Mouse (Mus musculus) kidney, adult 18-20 months (tissue): ENCODE measurements around the gene Arhgef3.
"Not testable (repeated sequence)": the region's sequence is repeated elsewhere in the genome, so short reads cannot be mapped to it uniquely, and the experiment has no call there.

Experiments
- DNase-seq: peaks from one replicate; pipeline ENCODE4 v3.0.0; 2021

Arhgef3 gene

DNA sequence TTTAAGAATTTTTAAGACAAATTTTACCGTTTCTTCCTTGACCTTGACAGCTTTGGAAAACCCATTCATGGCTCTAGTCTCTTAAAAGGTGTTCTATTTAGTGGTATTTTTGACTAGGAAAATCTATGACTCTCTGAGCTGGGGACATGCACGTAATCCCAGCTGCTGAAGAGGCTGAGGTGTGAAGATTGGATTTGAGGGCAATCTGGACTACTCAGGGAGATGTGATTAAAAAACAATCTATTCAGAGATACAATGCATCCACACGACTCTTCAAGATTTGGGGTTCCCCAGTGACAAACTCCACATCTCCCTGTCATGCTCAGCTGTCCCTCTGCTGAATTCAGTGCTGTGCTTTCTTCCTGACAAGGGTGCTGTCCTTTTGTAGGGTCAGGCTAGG lies 84.4 kb downstream of the Arhgef3 start:
- no peak for DNase-seq

DNA sequence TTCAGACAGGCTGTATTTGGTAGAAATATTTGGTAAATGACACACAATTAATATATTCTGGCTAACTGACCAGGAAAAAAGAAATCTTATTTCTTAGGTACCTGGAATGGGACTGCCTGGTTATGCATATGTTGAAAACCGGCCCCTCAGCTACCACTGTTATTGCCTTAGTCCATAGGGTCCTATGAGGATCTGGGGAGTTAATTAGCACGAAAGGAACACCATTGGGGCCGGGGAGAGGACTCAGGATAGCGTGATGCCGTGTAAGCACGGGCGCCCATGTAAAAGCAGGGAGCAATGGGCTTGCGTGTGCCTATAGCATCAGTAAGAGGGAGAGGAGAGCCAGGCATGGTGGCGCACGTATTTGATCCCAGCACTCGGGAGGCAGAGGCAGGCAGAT lies 85.2 kb downstream of the Arhgef3 start:
- no peak for DNase-seq

DNA sequence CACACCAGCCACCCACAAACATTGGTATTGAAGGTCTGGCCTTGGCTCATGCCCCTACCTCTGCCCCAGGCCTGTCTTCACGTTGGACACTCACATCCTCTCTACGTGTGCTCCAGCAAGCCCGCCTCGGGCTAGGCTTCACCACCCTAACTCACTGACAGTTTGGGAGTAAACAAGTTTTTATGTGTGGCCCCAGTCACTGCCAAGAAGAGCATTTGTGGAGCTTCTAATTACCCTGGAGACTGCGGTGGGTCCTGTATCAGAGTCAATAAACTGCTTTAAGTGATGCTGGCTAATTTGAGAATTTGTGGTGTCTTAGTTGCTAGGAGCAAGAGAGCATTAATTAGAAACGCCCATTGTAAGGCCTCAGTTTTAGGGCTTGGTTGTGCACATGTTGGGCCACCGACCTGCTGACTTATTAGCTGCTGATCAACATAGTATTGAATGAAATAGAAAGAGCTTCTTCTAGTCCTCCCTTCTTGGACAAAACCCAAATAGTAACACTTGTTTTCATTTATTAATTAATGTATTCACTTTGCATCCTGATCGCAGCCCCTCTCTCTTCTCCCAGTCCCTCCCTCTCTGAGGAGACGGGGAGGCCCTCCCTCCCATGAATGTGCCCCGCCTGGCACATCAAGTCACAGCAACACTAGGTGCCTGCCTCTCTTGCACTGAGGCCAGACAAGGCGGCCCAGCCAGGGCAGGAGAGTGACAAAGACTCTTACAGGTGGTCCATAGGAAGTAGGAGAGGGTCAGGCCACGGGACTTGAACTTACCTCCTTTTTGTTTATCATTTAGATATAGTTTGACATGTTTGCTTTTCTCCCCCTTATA lies 86.3 kb downstream of the Arhgef3 start:
- DNase-seq: no peak

DNA sequence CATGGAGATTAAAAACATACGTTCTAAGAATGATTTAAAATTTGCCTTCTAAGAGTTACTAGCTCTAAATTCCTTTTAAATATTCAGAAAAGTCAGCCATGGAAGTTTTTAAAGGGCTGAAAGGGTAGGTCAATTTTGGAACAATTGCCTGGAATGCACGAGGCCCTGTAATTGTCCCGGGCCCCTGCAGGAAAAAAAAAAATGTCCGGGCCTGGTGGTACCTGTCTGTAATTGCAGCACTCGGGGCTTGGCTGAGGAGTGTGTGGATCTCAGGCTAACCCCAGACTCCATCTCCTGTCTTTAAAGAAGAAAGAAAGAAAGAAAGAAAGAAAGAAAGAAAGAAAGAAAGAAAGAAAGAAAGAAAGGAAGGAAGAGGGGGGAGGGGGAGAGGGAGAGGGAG lies 87.1 kb downstream of the Arhgef3 start:
- no peak for DNase-seq

DNA sequence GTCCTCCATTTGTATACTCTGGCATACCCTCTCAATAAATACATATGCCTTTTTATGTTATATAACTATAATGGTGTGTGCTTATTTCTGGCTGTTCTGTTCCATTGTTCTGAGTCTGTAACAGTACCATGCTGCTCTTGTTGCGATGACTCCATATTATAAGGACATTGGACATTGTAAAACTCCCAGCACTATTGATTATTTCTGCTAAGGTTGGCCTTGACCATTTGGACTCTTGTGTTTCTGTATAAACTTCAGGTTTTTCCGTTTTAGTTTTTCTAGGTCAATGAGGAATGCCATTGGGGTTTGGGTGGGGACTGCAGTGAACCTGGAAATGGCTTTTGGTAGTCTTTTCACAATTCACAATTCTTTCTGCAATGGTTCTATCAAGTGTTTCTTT lies 90.0 kb downstream of the Arhgef3 start:
- no peak for DNase-seq

DNA sequence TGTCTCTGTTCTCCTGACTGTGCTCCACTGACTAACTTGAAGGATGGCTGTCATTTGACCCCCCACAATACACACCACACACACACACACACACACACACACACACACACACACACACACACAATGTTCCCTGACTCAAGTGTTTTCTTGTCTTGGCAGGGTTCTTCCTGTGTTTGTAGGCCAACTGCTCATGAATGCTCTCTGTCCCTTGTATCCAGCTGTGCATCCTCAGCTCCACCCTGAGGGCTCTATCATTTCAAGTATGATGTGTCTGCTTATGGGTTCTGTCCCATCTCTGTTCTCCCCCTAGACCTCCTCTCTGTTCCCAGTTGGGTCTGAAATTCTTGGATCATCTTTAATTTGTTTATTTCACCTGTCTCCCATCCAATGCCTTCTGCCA lies 91.7 kb downstream of the Arhgef3 start:
- DNase-seq: no peak

DNA sequence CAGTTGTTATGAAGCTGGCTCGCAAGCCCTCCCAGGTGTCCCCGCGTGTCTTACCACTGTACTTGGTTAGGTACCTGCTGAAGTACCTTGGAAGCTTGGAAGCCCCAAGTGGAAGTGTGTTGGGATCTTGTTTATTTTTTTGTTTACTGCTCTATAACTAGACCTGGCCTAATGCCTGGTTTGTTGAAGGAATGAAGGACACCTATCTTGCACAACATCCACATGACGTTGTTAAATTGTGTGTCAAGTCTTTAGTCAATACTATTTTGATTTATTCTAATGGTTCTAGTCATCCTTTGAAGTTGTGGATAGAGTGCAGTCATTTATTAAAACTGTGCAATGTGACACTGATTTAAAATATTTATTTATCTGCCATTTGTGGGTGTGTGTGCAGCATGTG lies 94.8 kb downstream of the Arhgef3 start:
- DNase-seq: no peak

DNA sequence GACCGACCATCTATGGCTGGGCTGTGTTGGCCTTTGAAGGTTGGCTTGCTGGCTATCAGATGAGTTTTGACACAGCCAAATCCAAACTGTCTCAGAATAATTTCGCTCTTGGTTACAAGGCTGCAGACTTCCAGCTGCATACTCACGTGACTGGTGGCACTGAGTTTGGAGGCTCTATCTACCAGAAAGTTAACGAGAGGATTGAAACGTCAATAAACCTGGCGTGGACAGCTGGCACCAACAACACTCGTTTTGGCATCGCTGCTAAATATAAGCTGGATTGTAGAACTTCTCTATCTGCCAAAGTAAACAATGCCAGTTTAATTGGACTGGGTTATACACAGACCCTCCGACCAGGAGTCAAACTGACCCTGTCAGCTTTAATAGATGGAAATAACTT lies 96.1 kb downstream of the Arhgef3 start:
- not testable (repeated sequence) for DNase-seq

DNA sequence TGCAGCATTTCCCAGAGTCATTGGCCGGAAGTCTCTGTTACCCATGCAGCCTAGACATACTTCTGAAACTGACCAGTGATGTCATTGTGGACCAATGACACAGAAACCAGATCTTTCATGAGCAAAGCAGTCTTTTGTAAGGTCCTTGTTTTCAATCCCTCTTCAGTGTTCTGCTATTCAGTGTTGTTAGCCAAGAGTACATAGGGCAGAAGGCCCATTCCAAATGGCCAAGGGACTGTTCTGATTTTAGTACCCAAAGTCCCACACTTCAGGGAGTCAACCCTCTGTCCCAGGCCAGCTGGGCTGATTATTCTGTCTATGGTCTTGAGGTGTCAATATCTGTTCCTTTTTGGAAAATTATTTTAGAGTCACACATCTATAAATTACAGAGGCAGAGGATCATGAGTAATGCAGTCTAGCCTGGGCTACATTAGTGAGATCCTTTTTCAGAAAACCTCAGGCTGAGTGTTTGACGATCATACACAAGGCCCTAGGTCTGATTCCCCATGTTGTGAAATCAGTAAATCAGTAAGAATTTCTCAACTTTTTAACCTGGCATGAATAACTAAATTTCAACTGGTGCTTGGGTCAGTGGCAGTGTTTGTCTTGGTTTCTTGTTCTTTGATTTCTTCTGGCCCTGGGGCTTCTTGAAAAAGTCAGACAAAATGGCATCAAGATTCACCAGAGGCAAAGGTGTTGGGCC lies 97.2 kb downstream of the Arhgef3 start:
- no peak for DNase-seq

DNA sequence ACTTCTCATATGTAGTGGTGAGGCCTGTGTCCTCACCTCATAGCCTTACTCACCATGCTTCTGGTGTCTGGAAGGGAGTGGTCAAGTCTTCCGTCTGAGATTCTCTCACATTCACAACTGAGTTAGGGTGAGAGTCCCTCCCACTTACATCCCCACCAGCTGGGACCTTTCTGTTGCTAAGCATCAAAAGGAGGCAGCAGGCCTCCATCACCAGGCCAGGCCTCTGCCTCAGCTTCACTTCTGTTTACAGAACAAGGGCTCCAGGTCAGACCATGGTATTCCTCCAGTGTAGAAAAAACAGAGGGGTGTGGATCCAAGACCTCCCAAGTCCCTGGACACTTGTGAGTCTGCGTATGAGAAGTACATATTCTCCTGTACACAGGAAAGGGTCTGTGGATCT lies 99.5 kb downstream of the Arhgef3 start:
- DNase-seq: no peak

DNA sequence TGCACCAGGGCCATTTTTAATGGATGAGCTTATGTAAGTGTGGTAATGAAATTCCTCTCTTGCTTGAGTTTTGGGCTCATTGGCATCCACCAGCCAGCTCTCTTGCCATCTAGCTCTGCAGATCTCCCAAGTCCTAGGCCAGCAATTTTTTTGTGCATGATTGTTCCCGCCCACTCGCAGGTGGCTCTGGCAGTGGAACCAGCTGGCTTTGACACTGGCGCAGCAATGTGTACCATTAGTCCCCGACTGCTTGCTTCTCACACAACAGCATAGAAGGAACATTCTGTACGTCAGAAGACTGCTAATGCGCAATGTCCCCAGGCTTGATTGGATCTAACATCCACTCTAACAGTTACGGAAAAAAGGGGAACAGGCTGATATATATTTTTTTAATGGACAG lies 105.0 kb downstream of the Arhgef3 start:
- DNase-seq: no peak

DNA sequence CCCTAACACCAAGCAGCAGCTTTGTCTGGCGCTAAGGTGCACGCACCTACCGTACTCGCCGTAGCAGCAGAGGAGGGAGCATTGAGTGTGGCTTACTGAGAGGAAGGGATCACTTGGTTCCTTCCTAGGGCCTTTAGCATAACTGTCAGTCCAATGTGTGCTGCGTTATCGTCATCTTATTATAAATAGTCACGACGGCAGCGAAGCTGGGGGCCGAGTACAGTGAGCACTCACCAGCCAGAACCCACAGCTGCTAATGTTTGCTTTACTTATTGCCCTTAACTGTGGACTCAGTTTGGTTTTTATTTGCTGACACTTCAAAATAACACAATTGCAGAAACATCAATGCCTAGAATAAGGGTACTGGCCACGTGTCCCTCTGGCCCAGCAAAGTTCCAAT lies 105.6 kb downstream of the Arhgef3 start:
- DNase-seq: no peak

DNA sequence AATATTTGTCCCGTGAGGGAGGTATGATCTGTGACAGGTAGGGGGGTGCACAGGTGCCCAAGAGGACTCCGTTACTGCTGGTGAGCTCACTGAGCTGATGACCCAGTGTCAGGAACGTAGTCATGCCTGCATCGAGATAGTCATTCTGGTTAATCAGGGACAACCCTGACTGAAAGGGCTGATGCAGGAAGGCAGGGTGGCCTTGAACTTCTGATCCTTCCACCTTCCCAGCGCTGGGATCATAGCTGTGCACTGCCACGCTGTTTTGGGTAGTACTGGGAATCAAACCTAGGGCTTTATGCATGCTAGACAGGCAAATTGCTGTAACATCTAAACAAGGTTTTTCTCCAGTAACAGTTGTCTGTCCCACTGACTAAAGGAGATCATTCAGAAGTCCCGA lies 109.9 kb downstream of the Arhgef3 start:
- DNase-seq: no peak

DNA sequence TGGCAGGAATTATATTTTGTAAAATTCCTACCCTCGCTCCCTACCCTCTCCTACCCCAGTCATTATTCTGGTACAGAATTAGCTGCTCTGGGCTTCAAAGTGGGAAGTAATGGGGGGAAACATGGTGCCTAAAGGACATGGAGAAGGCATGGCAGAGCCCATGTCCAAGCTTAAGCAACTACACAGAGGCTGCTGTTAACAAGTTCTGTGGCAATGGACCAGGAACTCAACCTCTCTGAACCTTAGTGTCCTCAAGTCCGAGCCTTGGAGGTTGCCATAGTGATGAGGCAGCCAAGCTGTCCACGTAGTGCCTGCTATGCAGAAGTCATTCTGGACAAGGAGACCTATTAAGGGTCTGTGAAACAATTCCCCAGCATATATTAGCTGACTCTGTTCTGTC lies 111.6 kb downstream of the Arhgef3 start:
- DNase-seq: no peak

DNA sequence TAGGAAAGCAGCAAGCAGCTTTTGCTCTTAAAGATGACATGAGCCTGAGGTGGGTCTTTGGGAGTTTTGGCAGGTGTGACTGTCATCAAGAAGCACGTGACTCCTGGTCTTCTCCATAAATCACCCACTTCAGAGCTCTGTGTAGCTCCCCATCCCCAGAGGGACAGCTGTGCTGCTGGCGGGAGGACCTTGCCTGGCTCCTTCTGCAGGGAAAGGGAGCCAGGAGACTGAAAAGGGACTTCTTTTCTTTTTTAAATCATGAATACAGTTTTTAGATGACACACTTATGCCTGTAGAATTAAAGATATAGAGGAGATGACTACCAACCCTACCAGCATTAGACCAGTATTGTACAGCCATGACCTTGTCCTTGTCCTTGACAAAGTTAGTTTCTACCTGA lies 113.6 kb downstream of the Arhgef3 start:
- no peak for DNase-seq

DNA sequence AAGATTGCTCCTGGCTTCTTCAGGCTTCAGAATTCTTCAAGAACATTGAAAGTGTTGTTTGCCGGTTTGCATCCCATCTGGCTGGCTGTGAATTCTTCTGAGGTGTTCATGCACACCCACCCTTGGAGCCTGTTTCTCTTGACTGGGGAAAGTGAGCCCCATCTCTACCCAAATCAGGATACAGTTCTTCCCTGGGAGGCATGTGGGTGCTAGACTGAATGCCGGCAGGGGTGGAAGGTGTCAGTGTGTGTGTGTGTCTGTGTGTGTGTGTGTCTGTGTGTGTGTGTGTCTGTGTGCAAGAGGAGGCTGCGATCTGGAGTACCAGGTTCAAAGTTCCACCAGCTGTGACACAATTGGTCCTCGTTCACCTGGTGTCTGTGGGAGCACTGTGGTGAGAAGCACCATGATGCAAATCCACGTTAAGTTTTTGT lies 114.3 kb downstream of the Arhgef3 start:
- no peak for DNase-seq

DNA sequence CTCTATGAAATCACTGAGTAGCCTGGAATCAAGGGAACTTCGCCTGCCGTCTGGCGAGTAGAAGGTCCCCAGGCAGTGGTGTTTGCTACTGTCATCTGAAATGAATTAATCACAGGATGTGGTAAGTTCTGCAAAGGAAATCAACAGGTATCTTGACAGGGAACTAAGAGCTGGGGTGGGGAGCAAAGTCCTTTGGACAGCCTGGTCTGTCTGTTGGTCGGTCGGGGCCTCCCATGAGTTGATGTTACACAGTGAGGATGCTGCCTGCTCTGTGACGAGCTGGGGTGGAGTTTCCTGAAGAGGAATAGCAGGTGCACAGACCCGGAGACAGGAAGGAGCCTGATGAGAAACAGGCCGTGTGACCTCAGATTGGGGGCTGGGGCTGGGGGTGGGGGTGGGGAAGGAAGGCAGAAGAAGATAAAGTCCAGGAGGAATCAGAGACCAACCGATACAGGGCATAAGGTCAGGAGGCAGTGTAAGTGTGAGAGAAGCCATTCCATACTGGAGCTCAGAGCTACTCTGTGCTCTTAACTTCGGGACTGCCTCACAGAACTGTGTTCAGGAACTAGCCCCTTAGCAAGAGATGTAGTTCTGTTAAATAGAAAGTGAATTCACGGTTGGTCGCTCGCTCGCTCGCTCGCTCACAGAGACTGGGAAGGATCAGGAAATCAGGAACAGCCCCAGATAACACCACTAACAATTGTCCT lies 114.9 kb downstream of the Arhgef3 start:
- DNase-seq: no peak

DNA sequence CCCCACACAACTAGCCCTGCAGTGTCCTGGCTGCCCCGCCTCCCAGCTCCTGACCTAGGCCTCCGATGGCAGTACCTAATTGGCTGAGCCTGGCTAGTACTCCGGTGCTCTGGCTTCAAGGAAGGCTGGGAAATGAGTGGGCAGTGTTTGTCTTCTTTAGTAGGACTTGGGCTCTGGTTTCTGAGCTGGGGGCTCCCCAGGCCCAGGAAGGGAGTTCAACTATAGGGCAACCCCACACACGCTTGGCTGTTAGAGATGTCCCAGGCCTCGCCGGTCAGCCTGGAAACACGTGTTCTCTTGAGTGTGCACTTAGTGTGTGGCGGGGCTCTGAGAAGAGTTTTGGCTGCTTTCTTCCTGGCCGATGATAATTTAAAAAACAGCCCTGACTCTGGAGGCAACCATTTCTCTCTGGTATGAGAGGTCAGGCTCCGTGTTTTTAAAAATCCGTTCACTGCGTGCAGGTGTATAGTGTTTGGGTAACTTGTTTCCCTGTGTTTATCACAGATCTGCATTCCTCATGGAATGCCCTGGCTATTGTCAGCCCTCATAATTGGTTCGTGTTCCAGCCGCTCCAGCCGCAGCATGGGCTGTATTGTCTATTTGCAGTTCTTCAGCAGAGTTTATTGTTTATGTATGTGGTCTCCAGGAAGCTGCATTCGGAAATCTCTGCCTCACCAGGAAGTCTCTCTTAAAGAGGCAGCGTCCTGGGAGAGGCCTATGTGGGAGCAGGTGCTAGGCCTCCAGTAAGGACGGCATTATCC lies 115.7 kb downstream of the Arhgef3 start:
- no peak for DNase-seq

DNA sequence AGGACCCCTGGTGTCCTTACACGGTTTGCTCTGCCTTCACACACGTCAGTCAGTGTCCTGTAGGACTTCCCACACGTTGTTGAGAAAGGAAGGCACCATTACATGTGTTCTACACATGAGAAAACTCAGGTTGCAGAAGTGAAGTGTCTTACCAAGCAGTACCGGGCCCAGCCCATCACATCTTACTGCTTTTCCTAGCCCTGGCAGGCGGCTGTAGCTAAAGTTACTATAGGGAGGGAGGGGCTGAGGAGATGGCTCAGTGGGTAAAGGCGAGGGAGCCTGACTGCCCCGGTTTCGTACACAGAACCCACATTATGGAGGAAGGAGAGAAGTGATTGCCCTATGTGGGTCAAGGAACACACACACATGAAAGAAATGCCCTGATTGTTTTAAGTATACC lies 116.8 kb downstream of the Arhgef3 start:
- DNase-seq: no peak

DNA sequence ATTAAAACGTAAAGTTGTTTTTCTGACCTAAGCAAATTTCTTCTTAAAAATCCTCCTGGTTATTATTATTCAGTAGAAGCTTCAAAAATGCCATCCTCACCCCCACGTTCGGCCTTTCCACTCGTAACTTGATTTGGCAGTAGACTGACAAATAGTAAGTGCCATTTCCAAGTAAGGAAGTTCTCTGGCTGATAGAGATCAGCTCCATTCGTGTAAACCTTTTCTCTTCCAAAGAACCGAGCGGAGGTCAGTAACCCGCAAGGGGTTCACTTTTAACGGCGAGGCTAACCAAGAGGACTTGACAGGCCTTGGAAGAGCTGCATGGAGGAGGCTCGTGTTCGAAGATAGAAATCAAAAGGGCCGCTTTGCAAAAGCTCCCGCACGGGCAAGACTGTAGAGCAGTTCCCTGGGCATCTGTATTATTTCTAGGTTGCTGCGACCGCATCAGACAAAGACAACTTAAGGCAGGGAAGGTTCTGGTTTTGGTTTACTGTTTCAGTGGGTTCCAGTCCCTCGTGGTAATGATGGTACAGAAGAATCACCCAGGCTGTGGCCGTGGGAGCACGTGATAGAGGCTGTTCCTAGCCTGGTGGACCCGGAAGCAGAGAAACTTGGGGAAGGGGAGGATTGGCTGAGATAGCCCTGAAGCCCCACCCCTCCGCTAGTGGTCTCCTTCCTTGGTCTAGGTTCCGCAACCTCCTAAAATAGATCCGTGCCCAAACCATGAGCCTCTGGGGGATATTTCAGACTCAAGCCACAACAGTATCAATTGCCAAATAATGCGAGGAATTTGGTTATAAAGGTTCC lies 117.5 kb downstream of the Arhgef3 start:
- DNase-seq: no peak

DNA sequence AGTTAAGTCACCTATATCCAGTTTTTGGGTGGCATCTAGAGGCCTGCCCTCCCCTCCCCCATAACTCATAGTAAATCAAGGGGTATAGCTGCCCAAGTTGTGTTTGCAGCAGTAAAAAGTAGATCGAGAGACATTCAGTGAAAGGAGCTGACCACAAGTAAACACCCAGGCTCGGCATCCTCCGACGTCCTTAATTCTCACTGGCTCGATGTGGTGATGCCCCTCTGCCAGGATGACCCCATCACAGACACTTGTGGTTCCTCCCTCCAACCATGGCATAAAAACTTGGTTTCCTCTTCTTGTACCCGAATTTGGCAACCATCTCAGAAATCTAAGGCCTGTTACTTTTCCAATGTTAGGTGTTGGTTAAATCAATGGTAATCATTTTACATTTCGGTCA lies 118.4 kb downstream of the Arhgef3 start:
- DNase-seq: no peak

DNA sequence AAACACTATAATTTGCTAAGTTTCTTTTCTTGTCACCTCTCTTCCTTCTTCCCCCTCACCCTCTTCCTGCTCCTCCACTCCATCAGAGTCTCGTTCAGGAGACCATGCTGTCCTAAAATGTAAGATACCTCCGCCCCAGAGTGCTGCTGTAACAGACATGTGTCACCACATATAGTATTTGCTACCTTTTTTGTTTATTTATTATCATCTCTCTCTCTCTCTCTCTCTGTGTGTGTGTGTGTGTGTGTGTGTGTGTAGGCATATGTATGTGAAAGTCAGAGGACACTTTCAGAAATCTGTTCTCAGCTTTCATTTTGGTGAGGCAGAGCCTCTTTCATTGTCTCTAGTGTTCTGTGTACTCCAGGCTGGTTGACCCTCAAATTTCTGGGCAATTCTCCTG lies 119.0 kb downstream of the Arhgef3 start:
- DNase-seq: no peak
